Mouse (Mus musculus) CH12.LX (cell line): ENCODE measurements around the gene Actl6b. TPM values are rescaled to one million over a fixed set of nuclear protein-coding genes. Genes with fewer than 3 reads are reported as not detected.

Experiments used
- DNase-seq: peaks from one replicate; pipeline ENCODE4 v3.0.0-alpha.2; 2013; ENCODE audit errors: extremely low read depth
- H3K27ac ChIP-seq: 2 replicates; pipeline ENCODE4 v1.5.1; 2012; ENCODE audit warnings: low read depth, mild to moderate bottlenecking, control low read depth, moderate library complexity; ENCODE audit not compliant: insufficient read depth
- H3K27me3 ChIP-seq: replicated peaks from 2 replicates; pipeline ENCODE3; 2012; ENCODE audit warnings: inconsistent platforms
- H3K36me3 ChIP-seq, 2 experiments: replicated peaks in 1 of 2; 2 replicates each; pipeline versions ENCODE3 to v1.6.1; 2012; ENCODE audit warnings: inconsistent platforms in 1 of 2, low read length in 1 of 2, mild to moderate bottlenecking in 1 of 2, mixed read lengths in 1 of 2, moderate library complexity in 1 of 2; ENCODE audit not compliant: control insufficient read depth in 1 of 2, insufficient read depth in 1 of 2
- H3K4me1 ChIP-seq, 2 experiments: 2 replicates each; pipeline ENCODE4 v1.6.1; 2012; ENCODE audit warnings: inconsistent platforms in 1 of 2, moderate library complexity in 1 of 2; ENCODE audit not compliant: insufficient read depth in 2 of 2, control insufficient read depth in 1 of 2
- H3K4me2 ChIP-seq: 2 replicates; pipeline ENCODE4 v1.6.1; 2012; ENCODE audit warnings: low read depth, mild to moderate bottlenecking, control low read depth; ENCODE audit not compliant: poor library complexity, insufficient read depth, severe bottlenecking
- H3K4me3 ChIP-seq, 3 experiments: fragments of 150-350 bp in 1 of 3; sonication (generic) in 1 of 3; replicated peaks in 1 of 3; 2 replicates each; pipeline versions ENCODE3 to v1.5.1; 2011 to 2012; ENCODE audit warnings: low read depth in 2 of 3, low read length in 2 of 3, mild to moderate bottlenecking in 2 of 3, moderate library complexity in 2 of 3, control low read depth in 1 of 3, improper control_type of control experiment in 1 of 3, inconsistent platforms in 1 of 3, mixed read lengths in 1 of 3; ENCODE audit not compliant: poor library complexity in 1 of 3
- H3K79me2 ChIP-seq: replicated peaks from 2 replicates; pipeline ENCODE4 v1.6.1; 2012; ENCODE audit warnings: mild to moderate bottlenecking, moderate library complexity; ENCODE audit not compliant: control insufficient read depth, poor library complexity, insufficient read depth, severe bottlenecking; ENCODE audit errors: extremely low read depth
- H3K9ac ChIP-seq: 2 replicates; pipeline ENCODE4 v1.6.1; 2012; ENCODE audit warnings: low read depth, mild to moderate bottlenecking, control low read depth, moderate library complexity; ENCODE audit not compliant: insufficient read depth
- H3K9me3 ChIP-seq: replicated peaks from 2 replicates; pipeline ENCODE3; 2012; ENCODE audit warnings: low read length, inconsistent platforms, mixed read lengths
- CHD1 ChIP-seq: IDR thresholded peaks from 2 replicates; pipeline ENCODE4 v1.6.1; 2012; ENCODE audit warnings: low read depth, low read length, improper control_type of control experiment, inconsistent platforms
- CHD2 ChIP-seq: IDR thresholded peaks from 2 replicates; pipeline ENCODE4 v1.6.1; 2011; ENCODE audit warnings: low read length, improper control_type of control experiment
- CTCF ChIP-seq, 2 experiments: IDR thresholded peaks in 1 of 2; conservative IDR thresholded peaks in 1 of 2; 2 replicates each; pipeline ENCODE4 v1.5.1; 2011 to 2012; ENCODE audit warnings: low read depth in 2 of 2, low read length in 2 of 2, improper control_type of control experiment in 1 of 2, inconsistent platforms in 1 of 2, mild to moderate bottlenecking in 1 of 2, moderate library complexity in 1 of 2
- E2F4 ChIP-seq: IDR thresholded peaks from 2 replicates; pipeline ENCODE4 v1.6.1; 2011; ENCODE audit warnings: low read depth, low read length, improper control_type of control experiment; ENCODE audit not compliant: insufficient replicate concordance
- ELF1 ChIP-seq: IDR thresholded peaks from 2 replicates; pipeline ENCODE4 v1.6.1; 2014; ENCODE audit warnings: low read depth, mild to moderate bottlenecking, inconsistent platforms, low read length, improper control_type of control experiment
- EP300 ChIP-seq: IDR thresholded peaks from 2 replicates; pipeline ENCODE4 v1.6.1; 2011; ENCODE audit warnings: low read length, improper control_type of control experiment
- ETS1 ChIP-seq: conservative IDR thresholded peaks from 2 replicates; pipeline ENCODE4 v1.6.1; 2012; ENCODE audit warnings: low read depth, mild to moderate bottlenecking, inconsistent platforms, low read length, improper control_type of control experiment, moderate library complexity
- GABPA ChIP-seq: IDR thresholded peaks from 2 replicates; pipeline ENCODE4 v1.6.1; 2012; ENCODE audit warnings: low read depth, low read length, improper control_type of control experiment, inconsistent platforms; ENCODE audit not compliant: insufficient replicate concordance
- HCFC1 ChIP-seq: IDR thresholded peaks from 2 replicates; pipeline ENCODE4 v1.6.1; 2012; ENCODE audit warnings: low read depth, mild to moderate bottlenecking, inconsistent platforms, low read length, improper control_type of control experiment
- IRF4 ChIP-seq: IDR thresholded peaks from 2 replicates; pipeline ENCODE4 v1.6.1; 2014; ENCODE audit warnings: low read depth, mild to moderate bottlenecking, inconsistent platforms, low read length, improper control_type of control experiment
- JUN ChIP-seq: IDR thresholded peaks from 2 replicates; pipeline ENCODE4 v1.6.1; 2011; ENCODE audit warnings: low read depth, mild to moderate bottlenecking, low read length, improper control_type of control experiment, moderate library complexity; ENCODE audit not compliant: insufficient read depth
- JUND ChIP-seq: conservative IDR thresholded peaks from 2 replicates; pipeline ENCODE4 v1.6.1; 2011; ENCODE audit warnings: low read depth, low read length, improper control_type of control experiment
- KAT2A ChIP-seq: IDR thresholded peaks from 2 replicates; pipeline ENCODE4 v1.6.1; 2012; ENCODE audit warnings: low read length, improper control_type of control experiment, inconsistent platforms; ENCODE audit not compliant: insufficient replicate concordance
- MAZ ChIP-seq: IDR thresholded peaks from 2 replicates; pipeline ENCODE4 v1.6.1; 2012; ENCODE audit warnings: low read depth, mild to moderate bottlenecking, inconsistent platforms, low read length, improper control_type of control experiment, moderate library complexity
- MXI1 ChIP-seq: IDR thresholded peaks from 2 replicates; pipeline ENCODE4 v1.6.1; 2011; ENCODE audit warnings: mild to moderate bottlenecking, low read depth, low read length, improper control_type of control experiment
- NELFE ChIP-seq: IDR thresholded peaks from 2 replicates; pipeline ENCODE4 v1.6.1; 2011; ENCODE audit warnings: low read depth, low read length, improper control_type of control experiment
- NRF1 ChIP-seq: IDR thresholded peaks from 2 replicates; pipeline ENCODE4 v1.6.1; 2014; ENCODE audit warnings: low read depth, mild to moderate bottlenecking, inconsistent platforms, low read length, improper control_type of control experiment, moderate library complexity
- PAX5 ChIP-seq: IDR thresholded peaks from 2 replicates; pipeline ENCODE4 v1.6.1; 2012; ENCODE audit warnings: low read length, inconsistent platforms, mixed read lengths
- POLR2A ChIP-seq: IDR thresholded peaks from 2 replicates; pipeline ENCODE4 v1.6.1; 2011; ENCODE audit warnings: low read depth, mild to moderate bottlenecking, improper control_type of control experiment, low read length
- POLR2AphosphoS2 ChIP-seq: IDR thresholded peaks from 2 replicates; pipeline ENCODE4 v1.6.1; 2011; ENCODE audit warnings: low read depth, low read length, improper control_type of control experiment
- RAD21 ChIP-seq: IDR thresholded peaks from 2 replicates; pipeline ENCODE4 v1.6.1; 2011; ENCODE audit warnings: low read depth, mild to moderate bottlenecking, low read length, improper control_type of control experiment, moderate library complexity
- RCOR1 ChIP-seq: conservative IDR thresholded peaks from 2 replicates; pipeline ENCODE4 v1.6.1; 2012; ENCODE audit warnings: low read depth, mild to moderate bottlenecking, inconsistent platforms, low read length, improper control_type of control experiment
- SIN3A ChIP-seq: IDR thresholded peaks from 2 replicates; pipeline ENCODE4 v1.6.1; 2012; ENCODE audit warnings: low read length, improper control_type of control experiment, inconsistent platforms
- SMC3 ChIP-seq: IDR thresholded peaks from 2 replicates; pipeline ENCODE4 v1.6.1; 2011; ENCODE audit warnings: low read depth, low read length, improper control_type of control experiment
- TBP ChIP-seq: conservative IDR thresholded peaks from 2 replicates; pipeline ENCODE4 v1.6.1; 2011; ENCODE audit warnings: low read depth, low read length, improper control_type of control experiment
- TCF12 ChIP-seq: IDR thresholded peaks from 2 replicates; pipeline ENCODE4 v1.6.1; 2014; ENCODE audit warnings: low read depth, mild to moderate bottlenecking, inconsistent platforms, low read length, improper control_type of control experiment
- UBTF ChIP-seq: IDR thresholded peaks from 2 replicates; pipeline ENCODE4 v1.6.1; 2012; ENCODE audit warnings: low read depth, mild to moderate bottlenecking, inconsistent platforms, low read length, improper control_type of control experiment, moderate library complexity
- USF1 ChIP-seq: IDR thresholded peaks from 2 replicates; pipeline ENCODE4 v1.6.1; 2014; ENCODE audit warnings: low read depth, mild to moderate bottlenecking, inconsistent platforms, low read length, improper control_type of control experiment
- ZC3H11A ChIP-seq: IDR thresholded peaks from 2 replicates; pipeline ENCODE4 v1.6.1; 2012; ENCODE audit warnings: low read depth, mild to moderate bottlenecking, inconsistent platforms, low read length, improper control_type of control experiment
- ZKSCAN1 ChIP-seq: IDR thresholded peaks from 2 replicates; pipeline ENCODE4 v1.6.1; 2012; ENCODE audit warnings: low read depth, inconsistent platforms, low read length, improper control_type of control experiment, borderline replicate concordance
- ZMIZ1 ChIP-seq: IDR thresholded peaks from 2 replicates; pipeline ENCODE4 v1.6.1; 2012; ENCODE audit warnings: low read depth, mild to moderate bottlenecking, inconsistent platforms, low read length, improper control_type of control experiment
- ZNF384 ChIP-seq: IDR thresholded peaks from 2 replicates; pipeline ENCODE4 v1.6.1; 2012; ENCODE audit warnings: low read depth, low read length, improper control_type of control experiment, inconsistent platforms
- dilution Hi-C: fragments of 300-500 bp; cut with MboI; formaldehyde crosslinking; loops from 2 replicates; pipeline ENCODE4 v1.14.3; 2020; ENCODE audit warnings: low sequenced_read_pairs; ENCODE audit not compliant: extremely low pct_unique_long_range_greater_than_20kb, extremely low pct_ligation_motif_present
- in situ Hi-C: fragments of 300-500 bp; cut with MboI; formaldehyde crosslinking; loops from 3 replicates; pipeline ENCODE4 v1.14.3; 2019; ENCODE audit warnings: low sequenced_read_pairs, low pct_ligation_motif_present, low pct_unique_long_range_greater_than_20kb, mixed read lengths
- polyA plus RNA-seq: library from polyadenylated mRNA; unstranded; fragments of >175 nt; gene quantifications from 2 replicates; pipeline ENCODE4 v1.2.1, GENCODE M21; 2012; ENCODE audit warnings: low read depth; ENCODE audit not compliant: insufficient read length
- total RNA-seq, 2 experiments: library from RNA; depleted of rRNA; stranded (reverse); fragments of 300-350 nt in 1 of 2; fragments of >200 nt in 1 of 2; gene quantifications; 2 replicates each; pipeline ENCODE4 v1.2.3; 2012 to 2014

Gene Actl6b
- total and polyA plus RNA-seq, 3 experiments = not detected

DNA sequence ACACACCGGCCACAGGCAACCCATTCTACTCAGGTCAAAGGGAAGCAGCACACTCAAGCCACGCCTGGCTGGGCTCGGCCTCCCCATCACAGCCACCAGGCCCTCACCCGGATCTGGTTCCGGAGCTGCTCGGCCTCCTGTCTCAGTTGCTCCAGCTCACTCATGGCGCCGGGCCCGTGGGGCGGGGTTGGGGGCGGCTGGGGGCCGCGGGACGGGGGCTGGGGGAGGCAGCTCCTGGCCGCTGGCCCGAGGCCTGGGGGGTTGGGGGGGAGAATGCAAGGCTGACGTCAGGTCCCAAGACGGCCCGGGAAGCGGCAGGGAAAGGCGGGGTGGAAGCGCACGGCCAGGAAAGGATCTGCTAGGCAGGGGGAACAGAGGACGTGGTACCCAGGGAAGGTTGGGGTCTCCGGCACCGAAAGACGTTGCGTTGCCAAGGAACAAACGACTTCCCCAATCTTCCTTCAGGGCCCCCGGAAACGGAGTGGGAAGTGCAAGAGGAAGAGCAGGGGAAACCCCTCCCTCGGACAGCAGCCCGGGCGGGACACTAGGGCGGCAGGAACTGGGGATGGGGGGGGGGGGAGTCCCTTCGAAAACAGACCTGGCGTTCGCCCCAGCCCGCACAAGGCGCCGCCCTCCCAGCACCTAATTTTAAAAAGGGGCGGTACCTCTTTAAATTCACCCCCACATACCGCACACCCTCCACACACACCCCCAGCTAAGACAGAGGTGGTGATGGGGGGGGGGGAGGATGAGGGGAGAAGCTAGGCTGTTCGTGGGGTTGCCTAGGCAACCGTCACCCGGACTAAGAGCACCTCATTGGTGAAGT, 22.5 kb upstream of the Actl6b start:
- Histone ChIP-seq H3K36me3 (peaks cover 36 to 46% of the 10 kb centered on the region in 2 experiments), H3K27ac (peak overlapping the region; percentile 71)
- TF ChIP-seq NRF1 (no peak), MXI1 (peak; percentile 83), RCOR1 (no peak), SIN3A (no peak; the same call in 1 of the 2 replicates), HCFC1 (no peak), TBP (0 out of 2 replicates have a peak, but pooled peaks have one; percentile 40), EP300 (no peak), UBTF (0 out of 2 replicates have a peak, but pooled peaks have one; percentile 78), ZKSCAN1 (no peak), ZMIZ1 (no peak), MAZ (peak; percentile 91), KAT2A (no peak), NELFE (no peak; the same call in 1 of the 2 replicates), CHD2 (no peak), GABPA (no peak), CTCF (conservative IDR thresholded peaks at IDR 0.05 in 1 of 2, IDR thresholded peaks at IDR 0.05 in 1 of 2; ENCODE audit: low read depth in 2 of 2, low read length in 2 of 2) (no peak), PAX5 (no peak), JUND (no peak), E2F4 (no peak), IRF4 (peak; percentile 54), TCF12 (no peak), CHD1 (no peak), ELF1 (peak; percentile 74), ETS1 (no peak), POLR2A (peak; percentile 41; the same call in 1 of the 2 replicates), JUN (no peak), USF1 (no peak), ZC3H11A (no peak), RAD21 (no peak), POLR2AphosphoS2 (no peak), ZNF384 (no peak), SMC3 (no peak)

More for the DNA sequence above, 22.5 kb upstream of the Actl6b start:
- Histone ChIP-seq H3K4me3 (peak overlapping the region; percentile 79 to 93 (median 93)), H3K4me2 (peak overlapping the region; percentile 81), H3K9me3 (no peaks in the 10 kb centered on the region), H3K9ac (peak overlapping the region; percentile 96), H3K27me3 (no peaks in the 10 kb centered on the region), H3K4me1 (peaks cover 3 to 44% of the 10 kb centered on the region in 2 experiments; a peak in 3 of 4 replicates), H3K79me2 (peaks cover 29% of the 10 kb centered on the region)
- dilution Hi-C loops (no loop called here), in situ Hi-C loops (loop anchor here (5.0 kb wide), 1 partner anchor 36 kb away; the partner anchor contains the start of gene Tfr2)
- DNase-seq = peak; percentile 78
